Mouse (Mus musculus): Measurements from ENCODE around the gene Crtc1. TPM values are rescaled to one million over a fixed set of nuclear protein-coding genes. Genes with fewer than 3 reads are reported as not detected.

Gene Crtc1
- polyA plus RNA-seq, 1 experiment from 2014 or later: 16.4 TPM

DNA sequence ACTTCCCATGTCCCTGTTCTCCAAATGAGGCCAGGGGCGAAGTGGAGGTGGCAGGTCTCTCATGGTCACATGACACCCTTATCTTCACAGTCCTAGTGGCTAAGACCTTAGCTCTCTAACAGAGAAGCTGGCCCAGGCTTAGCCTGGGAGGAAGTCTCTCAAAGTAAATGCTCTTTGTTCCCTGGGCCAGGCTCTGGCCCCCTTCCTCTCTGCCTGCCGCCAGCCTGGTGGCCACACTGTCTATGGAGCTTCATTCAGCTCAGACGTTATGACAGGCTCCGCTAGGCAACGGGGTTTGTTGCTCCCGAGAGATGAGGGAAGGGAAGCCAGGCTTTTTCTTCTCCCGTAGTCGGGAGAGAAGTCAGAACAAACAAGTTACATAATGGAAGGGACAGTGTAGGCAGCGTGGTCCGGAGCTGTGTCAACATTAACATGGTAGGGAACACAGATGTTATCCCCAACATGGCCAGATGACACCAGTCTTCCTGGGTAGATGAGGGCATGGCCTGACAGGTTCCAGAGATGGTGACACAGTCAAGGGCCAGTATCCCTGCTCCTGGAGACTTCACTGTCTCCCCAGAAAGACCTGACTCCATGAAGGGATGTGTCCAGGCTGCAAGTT is 30.0 kb upstream of the Crtc1 start:
- Histone ChIP-seq H3K4me1 (peaks cover 36% of the 10 kb centered on the region), H3K4me3 (no peak overlapping the region), H3K27ac (no peak overlapping the region; the same call in 1 of the 2 replicates), H3K36me3 (replicated peaks) (peaks cover 24% of the 10 kb centered on the region), H3K27me3 (ENCODE audit: poor library complexity, severe bottlenecking) (no peaks in the 10 kb centered on the region), H3K9me3 (no peaks in the 10 kb centered on the region)
- WGBS: 72% methylated on average over 10 of the region's 10 CpGs
- no peak for DNase-seq (ENCODE audit: extremely low spot score, low spot score)

DNA sequence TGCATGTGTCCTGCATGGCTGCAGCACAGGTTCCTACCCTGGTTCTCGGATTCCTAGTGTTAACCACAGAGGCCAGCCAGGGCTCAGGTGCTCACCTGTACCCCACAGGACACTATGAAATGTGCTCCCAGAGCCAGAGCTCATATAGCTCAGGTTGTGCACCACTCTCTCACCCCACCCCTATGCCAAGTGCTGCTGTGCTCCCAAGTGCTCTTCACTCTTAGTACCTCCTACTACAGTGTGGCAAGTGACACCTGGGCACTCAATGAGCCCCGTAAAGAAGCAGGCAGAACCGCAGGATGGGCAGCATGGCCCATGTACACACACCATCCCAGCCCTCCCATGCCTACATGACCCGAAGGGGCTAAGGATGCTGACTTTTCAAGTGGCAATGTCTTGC is 29.4 kb upstream of the Crtc1 start:
- no peak for DNase-seq (ENCODE audit: extremely low spot score, low spot score)
- 92% methylated on average over 4 of the region's 4 CpGs for whole genome bisulfite sequencing
- no peak overlapping the region for H3K4me3 ChIP-seq
- no peaks in the 10 kb centered on the region for H3K9me3 ChIP-seq
- H3K4me1 ChIP-seq: peaks cover 37% of the 10 kb centered on the region
- H3K36me3 ChIP-seq (replicated peaks): peaks cover 20% of the 10 kb centered on the region
- no peaks in the 10 kb centered on the region for H3K27me3 ChIP-seq (ENCODE audit: poor library complexity, severe bottlenecking)
- H3K27ac ChIP-seq: no peak overlapping the region

DNA sequence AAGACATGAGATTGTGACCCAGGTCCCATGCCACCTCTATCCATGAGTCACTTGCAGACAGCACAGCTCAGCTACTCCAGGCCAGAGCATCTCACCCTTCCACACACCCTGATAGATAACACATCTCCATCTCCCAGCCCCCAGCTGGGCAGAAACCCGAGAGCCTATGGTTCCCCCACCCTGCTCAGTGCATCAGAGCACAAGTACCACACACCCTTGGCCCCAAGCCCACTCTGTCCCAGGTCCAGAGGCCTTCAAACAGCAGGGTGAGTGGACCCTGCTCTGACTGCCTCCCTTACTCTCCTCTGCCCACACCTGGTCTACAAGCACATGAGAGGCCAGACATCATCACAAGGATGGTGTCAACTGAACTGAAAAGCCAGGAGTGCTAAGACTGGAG is 28.5 kb upstream of the Crtc1 start:
- H3K27ac ChIP-seq: no peak overlapping the region
- no peak for DNase-seq (ENCODE audit: extremely low spot score, low spot score)
- 67% methylated on average over 1 of the region's 1 CpGs for WGBS
- no peaks in the 10 kb centered on the region for H3K9me3 ChIP-seq
- H3K36me3 ChIP-seq (replicated peaks): peaks cover 20% of the 10 kb centered on the region
- H3K4me3 ChIP-seq: no peak overlapping the region
- H3K4me1 ChIP-seq: peaks cover 44% of the 10 kb centered on the region
- H3K27me3 ChIP-seq (ENCODE audit: poor library complexity, severe bottlenecking): no peaks in the 10 kb centered on the region

DNA sequence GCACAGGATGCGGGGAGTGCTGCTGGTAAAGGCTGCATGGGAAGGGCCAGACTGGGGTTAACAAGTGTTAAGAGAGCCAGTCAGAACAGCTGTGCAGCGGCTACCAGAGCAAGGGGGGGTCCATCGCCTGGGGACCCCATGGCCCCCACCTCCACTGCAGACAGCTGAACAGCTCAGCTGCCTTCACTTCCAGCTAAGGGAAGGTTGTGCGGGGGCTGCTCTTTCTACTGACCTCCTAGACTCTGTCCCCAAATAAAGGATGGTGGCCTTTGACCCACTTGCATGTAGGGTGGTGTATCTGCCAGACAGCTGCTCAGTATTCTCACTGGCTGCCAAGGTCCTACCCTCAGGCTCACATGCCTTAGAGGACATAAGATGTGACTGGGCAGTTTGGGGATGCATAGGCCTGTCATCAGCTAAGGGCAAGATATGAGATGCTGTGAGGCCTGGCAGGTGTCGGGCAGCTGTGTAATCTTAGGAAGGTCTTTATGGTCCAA is 27.9 kb upstream of the Crtc1 start:
- 75% methylated on average over 5 of the region's 5 CpGs for WGBS
- no peaks in the 10 kb centered on the region for H3K27me3 ChIP-seq (ENCODE audit: poor library complexity, severe bottlenecking)
- H3K4me3 ChIP-seq: no peak overlapping the region
- no peak for DNase-seq (ENCODE audit: extremely low spot score, low spot score)
- H3K9me3 ChIP-seq: no peaks in the 10 kb centered on the region
- H3K36me3 ChIP-seq (replicated peaks): peaks cover 14% of the 10 kb centered on the region
- peaks cover 44% of the 10 kb centered on the region for H3K4me1 ChIP-seq
- peak overlapping the region; percentile 31 for H3K27ac ChIP-seq

DNA sequence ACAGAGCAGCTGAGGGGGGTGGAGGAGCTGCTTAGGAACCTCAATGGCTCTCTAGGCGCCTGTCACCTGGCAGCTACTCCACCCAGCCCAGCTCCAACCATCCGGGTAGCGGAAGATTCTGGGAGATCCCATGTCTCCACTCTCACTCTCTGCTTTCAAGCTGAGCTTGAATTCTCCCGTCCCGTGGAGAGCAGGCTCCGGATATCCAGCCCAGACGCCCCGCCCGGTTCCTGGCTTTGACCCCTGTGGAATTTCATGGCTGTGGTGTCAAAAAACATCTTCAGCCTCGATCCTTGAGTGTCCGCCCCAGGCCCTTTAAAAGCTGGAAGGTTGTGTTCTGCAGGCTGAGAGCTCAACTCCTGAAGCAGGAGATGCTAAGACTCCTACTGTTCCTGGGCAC is 27.4 kb upstream of the Crtc1 start:
- H3K36me3 ChIP-seq (replicated peaks): peaks cover 13% of the 10 kb centered on the region
- H3K27me3 ChIP-seq (ENCODE audit: poor library complexity, severe bottlenecking): no peaks in the 10 kb centered on the region
- 70% methylated on average over 11 of the region's 11 CpGs for WGBS
- no peaks in the 10 kb centered on the region for H3K9me3 ChIP-seq
- DNase-seq (ENCODE audit: extremely low spot score, low spot score): no peak
- no peak overlapping the region for H3K4me3 ChIP-seq
- peaks cover 46% of the 10 kb centered on the region for H3K4me1 ChIP-seq
- peak overlapping the region; percentile 31 for H3K27ac ChIP-seq

DNA sequence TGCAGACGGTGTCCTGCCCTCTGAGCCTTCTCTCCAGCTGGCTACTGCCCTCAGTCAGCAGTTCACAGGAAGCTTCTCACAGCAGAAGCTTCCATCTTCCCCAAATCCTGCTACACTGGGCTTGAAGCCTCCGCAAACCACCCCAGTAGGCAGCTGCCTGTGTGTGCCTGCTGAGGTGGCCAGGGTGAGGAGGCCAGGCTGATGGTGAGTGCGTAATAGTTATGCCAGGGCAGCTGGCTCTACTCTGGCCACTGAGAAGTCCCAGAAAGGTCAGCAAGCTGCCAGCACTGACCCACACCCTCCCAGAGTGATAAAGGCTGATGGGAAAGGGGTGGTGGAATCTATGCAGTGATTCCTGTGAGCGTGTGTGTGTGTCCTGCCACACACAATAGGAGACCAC is 26.9 kb upstream of the Crtc1 start:
- 0 out of 2 replicates have a peak overlapping the region, but pooled peaks have one; percentile 31 for H3K27ac ChIP-seq
- 85% methylated on average over 4 of the region's 4 CpGs for WGBS
- no peak for DNase-seq (ENCODE audit: extremely low spot score, low spot score)

DNA sequence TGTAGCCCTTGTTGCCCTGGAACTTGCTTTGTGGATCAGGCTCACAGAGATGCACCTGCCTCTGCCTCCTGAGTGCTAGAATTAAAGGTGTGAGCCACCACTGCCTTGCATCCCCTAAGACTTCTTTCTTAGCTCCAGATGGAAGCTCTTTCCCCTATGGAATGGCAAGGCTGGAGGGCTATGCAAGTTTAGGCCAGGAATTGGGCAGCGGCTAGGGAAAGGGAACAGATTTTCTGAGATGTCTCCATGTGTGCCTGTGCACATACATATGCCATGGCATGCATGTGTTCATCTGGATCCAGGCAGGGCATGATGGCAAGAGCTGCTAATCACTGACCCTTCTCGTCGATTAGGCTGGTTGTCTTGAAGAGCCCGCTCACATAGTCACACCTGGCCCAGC is 26.3 kb upstream of the Crtc1 start:
- peaks cover 51% of the 10 kb centered on the region for H3K4me1 ChIP-seq
- 96% methylated on average over 4 of the region's 4 CpGs for WGBS

More for the DNA sequence above, 26.9 kb upstream of the Crtc1 start:
- Histone ChIP-seq H3K36me3 (replicated peaks) (peaks cover 13% of the 10 kb centered on the region), H3K27me3 (ENCODE audit: poor library complexity, severe bottlenecking) (no peaks in the 10 kb centered on the region), H3K4me3 (no peak overlapping the region), H3K4me1 (peaks cover 47% of the 10 kb centered on the region), H3K9me3 (no peaks in the 10 kb centered on the region)

DNA sequence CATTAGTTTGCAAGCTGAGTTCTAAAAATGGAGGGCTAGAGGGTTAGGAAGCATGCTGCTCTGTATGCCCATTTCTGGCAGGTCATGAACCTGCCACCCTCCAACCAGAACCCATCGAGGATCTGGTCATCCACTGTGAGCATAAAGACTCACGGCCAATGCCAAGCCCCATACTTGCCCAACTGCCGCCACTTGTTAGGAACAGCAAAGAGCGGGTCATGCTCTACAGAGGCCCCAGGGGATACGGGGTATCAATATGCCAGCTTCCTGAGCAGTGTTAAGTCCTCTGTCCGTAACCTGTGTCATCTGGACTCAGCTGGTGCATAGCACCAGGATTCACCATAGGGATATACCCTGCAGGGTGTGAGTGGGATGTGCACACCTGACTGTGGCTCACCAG is 24.8 kb upstream of the Crtc1 start:
- Histone ChIP-seq H3K27me3 (ENCODE audit: poor library complexity, severe bottlenecking) (no peaks in the 10 kb centered on the region), H3K4me3 (no peak overlapping the region), H3K27ac (no peak overlapping the region), H3K36me3 (replicated peaks) (peaks cover 22% of the 10 kb centered on the region), H3K4me1 (peaks cover 48% of the 10 kb centered on the region), H3K9me3 (no peaks in the 10 kb centered on the region; the same call in 1 of the 2 replicates)
- DNase-seq (ENCODE audit: extremely low spot score, low spot score): no peak
- WGBS: 92% methylated on average over 6 of the region's 6 CpGs

More for the DNA sequence above, 26.3 kb upstream of the Crtc1 start:
- no peaks in the 10 kb centered on the region for H3K9me3 ChIP-seq
- no peak overlapping the region for H3K27ac ChIP-seq
- H3K36me3 ChIP-seq (replicated peaks): peaks cover 12% of the 10 kb centered on the region
- no peak for DNase-seq (ENCODE audit: extremely low spot score, low spot score)
- H3K4me3 ChIP-seq: no peak overlapping the region
- H3K27me3 ChIP-seq (ENCODE audit: poor library complexity, severe bottlenecking): no peaks in the 10 kb centered on the region

DNA sequence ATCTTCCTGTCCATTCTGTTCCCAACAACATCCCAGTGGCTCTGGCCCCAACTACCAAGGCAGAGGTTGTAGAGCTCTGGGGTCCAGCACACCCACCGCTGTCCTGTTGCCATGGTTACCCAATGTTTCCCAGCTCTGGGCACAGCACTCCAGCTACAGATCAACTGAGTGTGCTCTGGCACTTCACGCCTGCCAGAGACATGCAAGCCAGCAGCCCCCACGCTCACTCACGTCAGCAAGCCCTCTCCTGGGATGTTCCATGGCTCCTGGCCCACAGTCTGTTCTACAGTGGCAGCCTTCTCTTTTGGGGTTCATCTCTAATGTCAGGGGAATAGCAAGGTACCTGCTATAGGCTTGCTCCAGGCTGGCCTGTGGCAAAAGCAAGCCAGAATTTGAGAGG is 23.9 kb upstream of the Crtc1 start:
- Histone ChIP-seq H3K36me3 (replicated peaks) (peaks cover 23% of the 10 kb centered on the region), H3K4me3 (no peak overlapping the region), H3K27me3 (ENCODE audit: poor library complexity, severe bottlenecking) (no peaks in the 10 kb centered on the region), H3K27ac (no peak overlapping the region), H3K4me1 (peaks cover 44% of the 10 kb centered on the region), H3K9me3 (no peaks in the 10 kb centered on the region; the same call in 1 of the 2 replicates)
- no peak for DNase-seq (ENCODE audit: extremely low spot score, low spot score)
- WGBS: 90% methylated on average over 4 of the region's 4 CpGs

DNA sequence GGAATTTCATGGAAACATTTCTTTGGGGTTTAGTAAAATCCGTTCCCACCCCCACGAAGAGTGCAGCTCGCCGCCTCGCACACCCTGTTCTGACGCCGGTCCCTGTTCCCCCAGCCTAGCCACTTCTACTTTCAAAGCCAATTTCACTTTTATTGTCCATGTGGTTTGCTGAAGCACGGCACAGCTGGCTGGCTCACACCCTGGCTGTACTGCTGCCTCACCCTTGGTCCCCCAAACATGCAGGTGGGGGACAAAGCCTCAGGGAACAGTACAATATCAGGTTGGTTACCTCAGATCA is 23.1 kb upstream of the Crtc1 start:
- Histone ChIP-seq H3K27me3 (ENCODE audit: poor library complexity, severe bottlenecking) (no peaks in the 10 kb centered on the region), H3K9me3 (no peaks in the 10 kb centered on the region; the same call in 1 of the 2 replicates), H3K4me3 (no peak overlapping the region), H3K36me3 (replicated peaks) (peaks cover 23% of the 10 kb centered on the region), H3K27ac (no peak overlapping the region), H3K4me1 (peaks cover 35% of the 10 kb centered on the region)
- WGBS: 95% methylated on average over 8 of the region's 8 CpGs
- no peak for DNase-seq (ENCODE audit: extremely low spot score, low spot score)

DNA sequence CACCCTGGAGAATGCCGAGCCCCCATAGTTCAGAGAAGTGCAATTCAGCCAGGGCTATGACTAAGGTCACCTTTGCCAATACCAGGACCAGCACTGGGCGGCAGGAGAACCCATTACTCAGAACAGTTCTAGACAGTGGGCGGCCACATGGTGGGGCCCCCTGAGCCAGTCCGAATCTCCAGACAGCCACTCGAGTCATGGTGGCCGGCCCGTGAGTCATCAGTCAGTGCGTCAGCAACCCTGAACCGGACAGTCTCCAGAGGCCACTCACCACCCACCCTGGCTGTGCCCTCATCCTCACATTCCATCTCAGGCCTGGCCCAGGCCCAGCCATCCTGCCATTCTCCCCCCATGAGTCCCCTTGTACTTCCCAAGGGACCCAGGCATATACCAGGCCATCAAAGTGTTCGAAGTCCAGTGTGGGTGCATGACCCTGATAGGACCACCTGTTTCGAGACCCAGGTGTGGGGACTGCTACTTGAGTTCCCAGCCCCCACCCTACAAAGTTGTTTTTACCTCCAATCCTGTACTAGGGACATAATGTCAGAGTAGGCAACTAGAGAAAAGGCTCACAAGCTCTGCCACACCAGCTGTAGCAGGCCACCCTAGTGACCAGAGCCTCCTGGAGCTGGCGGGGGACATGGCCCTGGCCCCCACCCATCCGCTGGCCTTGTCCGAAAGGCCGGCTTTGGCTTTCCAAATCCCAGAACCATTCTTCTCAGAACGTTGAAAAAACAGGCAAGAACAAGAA is 22.6 kb upstream of the Crtc1 start:
- Histone ChIP-seq H3K27ac (no peak overlapping the region), H3K4me3 (no peak overlapping the region), H3K4me1 (peaks cover 30% of the 10 kb centered on the region), H3K36me3 (replicated peaks) (peaks cover 23% of the 10 kb centered on the region), H3K27me3 (ENCODE audit: poor library complexity, severe bottlenecking) (no peaks in the 10 kb centered on the region), H3K9me3 (no peaks in the 10 kb centered on the region; the same call in 1 of the 2 replicates)
- no peak for DNase-seq (ENCODE audit: extremely low spot score, low spot score)
- WGBS: 91% methylated on average over 16 of the region's 16 CpGs

DNA sequence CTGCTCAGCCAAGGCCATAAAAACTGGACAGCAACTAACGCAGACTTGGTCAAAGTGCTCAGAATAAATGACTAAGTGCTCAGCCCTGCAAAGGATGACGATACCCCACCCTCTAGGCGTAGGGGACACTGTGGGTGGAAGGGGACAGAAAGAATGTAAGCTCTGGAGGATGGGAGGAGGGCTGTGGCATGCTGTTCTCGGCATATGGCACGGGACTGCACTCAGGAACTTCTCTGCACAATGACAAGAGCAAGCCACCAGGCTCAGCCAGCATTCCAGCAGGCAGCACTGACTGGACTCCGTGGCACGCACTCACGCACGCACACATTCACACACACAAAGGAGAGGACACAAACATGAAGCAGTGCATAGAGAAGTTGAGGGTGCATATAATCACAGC is 21.2 kb upstream of the Crtc1 start:
- H3K9me3 ChIP-seq: no peaks in the 10 kb centered on the region; the same call in 1 of the 2 replicates
- H3K4me1 ChIP-seq: peaks cover 20% of the 10 kb centered on the region; the same call in 1 of the 2 replicates
- no peak overlapping the region for H3K4me3 ChIP-seq
- WGBS: 91% methylated on average over 9 of the region's 9 CpGs
- no peaks in the 10 kb centered on the region for H3K27me3 ChIP-seq (ENCODE audit: poor library complexity, severe bottlenecking)
- no peak for DNase-seq (ENCODE audit: extremely low spot score, low spot score)
- H3K36me3 ChIP-seq (replicated peaks): peaks cover 13% of the 10 kb centered on the region; the same call in 1 of the 2 replicates
- no peak overlapping the region for H3K27ac ChIP-seq

DNA sequence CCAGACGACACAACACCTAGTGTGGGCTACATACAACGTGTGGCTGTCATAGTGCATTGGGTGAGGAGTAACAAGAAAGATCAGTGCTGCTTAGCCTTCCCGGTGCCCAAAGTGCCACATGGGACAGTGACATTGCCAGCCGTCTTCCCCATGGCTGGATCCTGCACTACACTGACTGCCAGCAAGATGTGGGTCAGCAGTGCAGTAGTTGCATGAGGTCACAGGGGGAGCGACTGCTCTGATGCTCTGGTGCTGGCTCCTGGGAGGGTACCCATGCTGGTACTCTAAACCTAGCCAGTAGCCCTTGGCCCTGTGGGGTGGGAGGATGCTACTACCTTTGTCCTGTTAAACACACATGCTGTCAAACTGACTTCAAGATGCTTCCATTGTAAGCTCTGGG is 20.8 kb upstream of the Crtc1 start:
- no peak overlapping the region for H3K27ac ChIP-seq
- DNase-seq (ENCODE audit: extremely low spot score, low spot score): no peak
- no peaks in the 10 kb centered on the region; the same call in 1 of the 2 replicates for H3K9me3 ChIP-seq
- peaks cover 13% of the 10 kb centered on the region; the same call in 1 of the 2 replicates for H3K36me3 ChIP-seq (replicated peaks)
- peaks cover 20% of the 10 kb centered on the region; the same call in 1 of the 2 replicates for H3K4me1 ChIP-seq
- WGBS: 90% methylated on average over 5 of the region's 5 CpGs
- H3K27me3 ChIP-seq (ENCODE audit: poor library complexity, severe bottlenecking): no peaks in the 10 kb centered on the region
- no peak overlapping the region for H3K4me3 ChIP-seq

All from forebrain, embryonic 10.5 days (tissue).